Mouse (Mus musculus) stomach, postnatal 0 days (tissue): ENCODE measurements at regions not wholly inside any gene's neighbourhood (a gene's known extent, or its start where the extent isn't known, plus 50 kb on each side); places are given as distances from the start of the nearest gene placed in this dataset.

Experiments
- CTCF ChIP-seq: IDR thresholded peaks from 2 replicates; pipeline ENCODE4 v1.5.1; 2016; ENCODE audit warnings: antibody characterized with exemption, low read depth, mild to moderate bottlenecking, moderate library complexity
- EP300 ChIP-seq: optimal IDR thresholded peaks from 2 replicates; pipeline ENCODE3; 2016; ENCODE audit warnings: antibody characterized with exemption

DNA sequence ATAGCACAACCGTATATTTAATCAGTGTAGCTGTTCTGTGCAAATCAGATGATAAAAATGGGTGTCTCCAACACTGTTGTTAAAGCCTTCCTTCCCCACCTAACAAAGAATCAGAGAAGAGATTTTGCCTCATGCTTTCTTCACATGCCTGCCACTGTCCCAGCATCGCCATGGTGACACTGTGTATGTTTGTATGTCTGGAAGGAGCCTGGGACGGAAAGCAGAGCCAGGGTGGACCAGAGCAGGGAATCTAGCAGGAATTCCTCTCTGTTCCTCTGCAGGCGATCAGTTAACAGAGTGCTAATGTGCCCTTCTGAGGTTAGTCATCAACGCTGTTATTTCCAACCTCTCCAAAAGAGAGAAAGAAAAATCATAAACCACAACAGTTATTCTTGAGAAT, 222.4 kb downstream of the Adamts15 start:
- no peak for TF ChIP-seq CTCF
- TF ChIP-seq EP300, result no peak
